Mouse (Mus musculus) c-Kit-positive CD71-negative TER-119-negative erythroid progenitor cells, embryonic 14.5 days (primary cell): ENCODE results near the gene Hrasls.

Experiments
- DNase-seq: peaks from one replicate; pipeline ENCODE4 v3.0.0-alpha.2; 2013; ENCODE audit warnings: low read depth

Hrasls gene

GRCm38 (mm10) chr16:29209605-29210411 is at the start of gene Hrasls:
Gene Hrasls, plus strand, starts transcription at chr16:29209695.
- DNase-seq, result no peak

GRCm38 (mm10) chr16:29162271-29162670 is 47.2 kb upstream of the Hrasls start:
- DNase-seq, result no peak

- DNase-seq, result no peak
These were observed 42.4 kb upstream of the Hrasls start for GRCm38 (mm10) chr16:29167051-29167450.

GRCm38 (mm10) chr16:29171741-29172140 is 37.8 kb upstream of the Hrasls start:
- DNase-seq, result no peak

- DNase-seq, result no peak
These were observed 36.3 kb upstream of the Hrasls start for GRCm38 (mm10) chr16:29173201-29173600.

GRCm38 (mm10) chr16:29174831-29175350 is 34.6 kb upstream of the Hrasls start:
- DNase-seq, result no peak

GRCm38 (mm10) chr16:29192911-29193310 is 16.6 kb upstream of the Hrasls start:
- no peak for DNase-seq

GRCm38 (mm10) chr16:29193981-29194380 is 15.5 kb upstream of the Hrasls start:
- no peak for DNase-seq

GRCm38 (mm10) chr16:29195156-29195555 is 14.3 kb upstream of the Hrasls start:
- no peak for DNase-seq

GRCm38 (mm10) chr16:29198461-29198860 is 11.0 kb upstream of the Hrasls start:
- no peak for DNase-seq

- no peak for DNase-seq
These were observed 8.3 kb upstream of the Hrasls start for GRCm38 (mm10) chr16:29201146-29201545.

GRCm38 (mm10) chr16:29204875-29205274 is 4.6 kb upstream of the Hrasls start:
- no peak for DNase-seq

GRCm38 (mm10) chr16:29205581-29205980 is 3.9 kb upstream of the Hrasls start:
- no peak for DNase-seq

GRCm38 (mm10) chr16:29208841-29209240 is 654 bp upstream of the Hrasls start:
- DNase-seq, result no peak

GRCm38 (mm10) chr16:29216395-29217295 is 7.2 kb downstream of the Hrasls start:
- DNase-seq, result no peak

GRCm38 (mm10) chr16:29235951-29236350 is 26.5 kb downstream of the Hrasls start:
- DNase-seq, result no peak

GRCm38 (mm10) chr16:29254325-29254724 is 44.8 kb downstream of the Hrasls start:
- no peak for DNase-seq
